Mouse (Mus musculus) stomach, postnatal 0 days (tissue): ENCODE data around the gene Ptprk.

ENCODE experiments used
- CTCF ChIP-seq: IDR thresholded peaks from 2 replicates; pipeline ENCODE4 v1.5.1; 2016; ENCODE audit warnings: antibody characterized with exemption, low read depth, mild to moderate bottlenecking, moderate library complexity
- EP300 ChIP-seq: optimal IDR thresholded peaks from 2 replicates; pipeline ENCODE3; 2016; ENCODE audit warnings: antibody characterized with exemption

DNA sequence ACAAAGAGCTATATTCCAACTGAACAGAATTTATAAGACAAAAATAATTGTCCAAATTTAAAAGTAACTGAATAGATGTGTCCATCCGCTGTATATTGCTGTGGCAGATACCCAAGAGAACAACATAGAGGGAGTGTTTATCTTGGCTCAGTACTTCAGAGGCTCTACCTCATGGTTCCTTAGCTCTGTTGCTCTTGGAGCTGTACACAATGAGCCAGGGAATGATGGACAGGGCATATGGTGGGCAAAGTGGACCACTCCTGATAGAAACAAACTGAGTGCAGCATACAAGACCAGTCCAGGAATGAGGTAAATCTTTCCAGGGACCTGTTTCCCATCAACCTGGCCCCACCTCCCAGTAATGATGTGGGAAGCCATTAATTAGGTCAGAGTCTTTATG is 468.1 kb downstream of the Ptprk start:
- TF ChIP-seq EP300, result no peak
- no peak for TF ChIP-seq CTCF
